Mouse (Mus musculus) stomach, embryonic 14.5 days (tissue): ENCODE results near the gene Tmem41b. TPM values are rescaled to one million over a fixed set of nuclear protein-coding genes. Genes with fewer than 3 reads are reported as not detected.

Experiments used
- ATAC-seq: fragments of 200-750 bp; cut with Nextera tagmentation; 2 replicates; pipeline ENCODE4 v1.8.0; 2017; ENCODE audit warnings: low read depth, moderate TSS enrichment; ENCODE audit not compliant: insufficient number of reproducible peaks, insufficient read depth, low FRiP score
- H3K27ac ChIP-seq: fragments of 300-500 bp; sonication (generic); 2 replicates; pipeline ENCODE4 v1.5.1; 2014; ENCODE audit warnings: mild to moderate bottlenecking, low read length, moderate library complexity, mixed read lengths
- H3K27me3 ChIP-seq: fragments of 300-500 bp; sonication (generic); 2 replicates; pipeline ENCODE4 v1.6.1; 2014; ENCODE audit warnings: low read length, control low read depth, mixed read lengths; ENCODE audit not compliant: control insufficient read depth, insufficient read depth
- H3K36me3 ChIP-seq: fragments of 300-500 bp; sonication (generic); 2 replicates; pipeline ENCODE4 v1.6.1; 2014; ENCODE audit warnings: mild to moderate bottlenecking, control low read depth, low read length, moderate library complexity, mixed read lengths; ENCODE audit not compliant: control insufficient read depth, insufficient read depth
- H3K4me1 ChIP-seq: fragments of 300-500 bp; sonication (generic); 2 replicates; pipeline ENCODE4 v1.6.1; 2014; ENCODE audit warnings: low read length, control low read depth, mixed read lengths; ENCODE audit not compliant: control insufficient read depth, insufficient read depth
- H3K4me2 ChIP-seq: fragments of 300-500 bp; sonication (generic); replicated peaks from 2 replicates; pipeline ENCODE4 v1.6.1; 2014; ENCODE audit warnings: low read depth, low read length, control low read depth
- H3K4me3 ChIP-seq: fragments of 300-500 bp; sonication (generic); 2 replicates; pipeline ENCODE4 v1.5.1; 2014; ENCODE audit warnings: low read depth, low read length, control low read depth
- H3K9ac ChIP-seq: fragments of 300-500 bp; sonication (generic); replicated peaks from 2 replicates; pipeline ENCODE4 v1.6.1; 2014; ENCODE audit warnings: low read depth, mild to moderate bottlenecking, control low read depth, low read length, moderate library complexity, mixed read lengths
- H3K9me3 ChIP-seq: fragments of 300-500 bp; sonication (generic); 2 replicates; pipeline ENCODE4 v1.6.1; 2016; ENCODE audit warnings: low read depth, low read length, control low read depth; ENCODE audit not compliant: control insufficient read depth
- WGBS: fragments of 180-500 bp; shearing (Covaris S2); extraction: QIAGEN DNeasy Blood & Tissue Kit; methylation state at CpG from one replicate; pipeline ENCODE4 v1.1.7; 2014; 5-methylcytosine and 5-hydroxymethylcytosine counted together
- polyA plus RNA-seq: library from polyadenylated mRNA; unstranded; fragments of >200 nt; fragmentation: Nextera tagmentation; extraction: Ambion mirVana; gene quantifications from 2 replicates; pipeline ENCODE4 v1.2.1, GENCODE M21; 2014

Tmem41b gene
- polyA plus RNA-seq, 1 experiment from 2014 or later: 70.8 TPM

GRCm38 (mm10) chr7:109958843-109959715 lies 27.6 kb downstream of the Tmem41b start:
- H3K27me3 ChIP-seq: no peaks in the 10 kb centered on the region
- H3K4me1 ChIP-seq: peaks cover 11% of the 10 kb centered on the region; the same call in 1 of the 2 replicates
- peak overlapping the region; percentile 86 for H3K9ac ChIP-seq
- no peak for ATAC-seq
- H3K4me2 ChIP-seq: peak overlapping the region; percentile 72
- no peaks in the 10 kb centered on the region for H3K36me3 ChIP-seq
- WGBS: 5% methylated on average over 18 of the region's 18 CpGs
- peak overlapping the region; percentile 74; the same call in 1 of the 2 replicates for H3K27ac ChIP-seq
- no peaks in the 10 kb centered on the region for H3K9me3 ChIP-seq
- H3K4me3 ChIP-seq: peak overlapping the region; percentile 63

GRCm38 (mm10) chr7:109957996-109958789 lies 28.5 kb downstream of the Tmem41b start:
- Histone ChIP-seq H3K4me3 (peak overlapping the region; percentile 63), H3K4me2 (peak overlapping the region; percentile 72), H3K27me3 (no peaks in the 10 kb centered on the region), H3K9ac (peak overlapping the region; percentile 18; the same call in 1 of the 2 replicates), H3K4me1 (peaks cover 11% of the 10 kb centered on the region; the same call in 1 of the 2 replicates), H3K9me3 (no peaks in the 10 kb centered on the region), H3K27ac (no peak overlapping the region), H3K36me3 (no peaks in the 10 kb centered on the region)
- no peak for ATAC-seq
- 74% methylated on average over 8 of the region's 8 CpGs for WGBS

- Histone ChIP-seq H3K36me3 (no peaks in the 10 kb centered on the region), H3K9ac (no peak overlapping the region), H3K27ac (no peak overlapping the region), H3K9me3 (no peaks in the 10 kb centered on the region), H3K4me3 (no peak overlapping the region), H3K4me1 (peaks cover 5% of the 10 kb centered on the region; the same call in 1 of the 2 replicates), H3K4me2 (no peak overlapping the region), H3K27me3 (no peaks in the 10 kb centered on the region)
- WGBS: 49% methylated on average over 6 of the region's 6 CpGs
- ATAC-seq: no peak
Observed at GRCm38 (mm10) chr7:109954622-109955401, 31.9 kb downstream of the Tmem41b start.

DNA sequence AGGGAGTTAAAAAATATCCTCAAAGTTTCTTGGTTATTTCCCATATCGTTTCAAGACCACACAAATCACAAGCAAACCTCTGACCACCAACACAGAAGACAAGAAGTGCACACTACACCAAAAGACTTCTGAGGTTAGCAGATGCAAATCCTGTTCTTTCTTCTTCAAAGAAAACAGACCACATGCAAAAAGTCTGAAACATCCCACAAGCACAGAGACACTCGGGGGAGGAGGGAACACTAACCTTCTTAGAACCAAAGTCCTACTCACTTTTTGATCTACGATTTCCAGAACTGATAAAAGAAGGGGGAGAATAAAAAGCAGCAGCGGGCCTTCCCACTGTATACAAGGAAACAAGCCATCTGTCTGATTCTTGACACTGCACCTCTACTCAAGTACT lies 35.4 kb downstream of the Tmem41b start:
- no peaks in the 10 kb centered on the region; the same call in 1 of the 2 replicates for H3K4me1 ChIP-seq
- no peak overlapping the region for H3K4me2 ChIP-seq
- no peak overlapping the region for H3K27ac ChIP-seq
- no peaks in the 10 kb centered on the region for H3K9me3 ChIP-seq
- H3K27me3 ChIP-seq: no peaks in the 10 kb centered on the region
- H3K9ac ChIP-seq: no peak overlapping the region
- no peaks in the 10 kb centered on the region for H3K36me3 ChIP-seq
- ATAC-seq: no peak
- WGBS: 71% methylated on average over 4 of the region's 4 CpGs
- no peak overlapping the region for H3K4me3 ChIP-seq

- Histone ChIP-seq H3K4me3 (no peak overlapping the region), H3K9me3 (no peaks in the 10 kb centered on the region), H3K9ac (no peak overlapping the region), H3K4me2 (no peak overlapping the region), H3K27me3 (no peaks in the 10 kb centered on the region), H3K27ac (no peak overlapping the region; the same call in 1 of the 2 replicates), H3K4me1 (peaks cover 3% of the 10 kb centered on the region; the same call in 1 of the 2 replicates), H3K36me3 (no peaks in the 10 kb centered on the region)
- 51% methylated on average over 6 of the region's 6 CpGs for WGBS
- ATAC-seq: 0 out of 2 replicates have a peak, but pooled peaks have one; percentile 23
Observed at GRCm38 (mm10) chr7:109944421-109945034, 42.2 kb downstream of the Tmem41b start.

GRCm38 (mm10) chr7:109929628-109930027 lies 57.1 kb downstream of the Tmem41b start:
- Histone ChIP-seq H3K27ac (no peak overlapping the region), H3K27me3 (no peaks in the 10 kb centered on the region), H3K4me2 (no peak overlapping the region), H3K4me3 (no peak overlapping the region), H3K36me3 (peaks cover 28% of the 10 kb centered on the region), H3K4me1 (no peaks in the 10 kb centered on the region), H3K9me3 (no peaks in the 10 kb centered on the region), H3K9ac (no peak overlapping the region)
- no peak for ATAC-seq

GRCm38 (mm10) chr7:109928365-109928764 lies 58.4 kb downstream of the Tmem41b start:
- Histone ChIP-seq H3K9me3 (no peaks in the 10 kb centered on the region), H3K4me3 (no peak overlapping the region), H3K9ac (no peak overlapping the region), H3K4me2 (no peak overlapping the region), H3K27ac (no peak overlapping the region), H3K4me1 (no peaks in the 10 kb centered on the region), H3K36me3 (peaks cover 23% of the 10 kb centered on the region; the same call in 1 of the 2 replicates), H3K27me3 (no peaks in the 10 kb centered on the region)
- 87% methylated on average over 6 of the region's 6 CpGs for WGBS
- no peak for ATAC-seq
